Mouse (Mus musculus) lung, postnatal 25 days (tissue): ENCODE data around the gene Htra2.

Source experiments
- DNase-seq: peaks from one replicate; pipeline ENCODE4 v3.0.0; 2022; ENCODE audit warnings: low spot score

Gene Htra2

GRCm38 (mm10) chr6:83069488-83070246 lies 14.6 kb upstream of the Htra2 start:
- no peak for DNase-seq

- DNase-seq, result no peak
These were observed 13.8 kb upstream of the Htra2 start for GRCm38 (mm10) chr6:83068706-83069487.

- no peak for DNase-seq
These were observed 13.1 kb upstream of the Htra2 start for GRCm38 (mm10) chr6:83068221-83068620.

GRCm38 (mm10) chr6:83066441-83066840 lies 11.4 kb upstream of the Htra2 start:
- no peak for DNase-seq

GRCm38 (mm10) chr6:83065995-83066394 lies 10.9 kb upstream of the Htra2 start:
- no peak for DNase-seq

GRCm38 (mm10) chr6:83058725-83059124 lies 3.7 kb upstream of the Htra2 start:
- DNase-seq, result no peak

GRCm38 (mm10) chr6:83057790-83058189 lies 2.7 kb upstream of the Htra2 start, which contains the start of gene Dqx1:
Dqx1 (plus strand) TSS chr6:83057844.
- peak; percentile 46 for DNase-seq

GRCm38 (mm10) chr6:83054074-83054851 lies 810 bp downstream of the Htra2 start, which contains the start of gene Aup1:
Aup1 (plus strand) TSS chr6:83054521.
- DNase-seq, result peak; percentile 98

GRCm38 (mm10) chr6:83053136-83053960 lies 1.7 kb downstream of the Htra2 start:
- DNase-seq, result no peak

GRCm38 (mm10) chr6:83049367-83049766 lies 5.7 kb downstream of the Htra2 start:
- DNase-seq, result no peak

- DNase-seq, result no peak
These were observed 10.3 kb downstream of the Htra2 start for GRCm38 (mm10) chr6:83044742-83045141.

GRCm38 (mm10) chr6:83043993-83044392 lies 11.1 kb downstream of the Htra2 start:
- DNase-seq, result no peak

GRCm38 (mm10) chr6:83043561-83043960 lies 11.5 kb downstream of the Htra2 start:
- no peak for DNase-seq

GRCm38 (mm10) chr6:83040601-83041000 lies 14.5 kb downstream of the Htra2 start:
- DNase-seq, result no peak

GRCm38 (mm10) chr6:83038496-83039012 lies 16.5 kb downstream of the Htra2 start:
- DNase-seq, result peak; percentile 95

GRCm38 (mm10) chr6:83037188-83037587 lies 17.9 kb downstream of the Htra2 start:
- DNase-seq, result no peak

GRCm38 (mm10) chr6:83034463-83035055 lies 20.5 kb downstream of the Htra2 start:
- no peak for DNase-seq

GRCm38 (mm10) chr6:83033249-83034185 lies 21.6 kb downstream of the Htra2 start, which contains the start of the genes Dok1 and Loxl3:
Dok1 (minus strand) TSS chr6:83033471.
Loxl3 (plus strand) TSS chr6:83034173.
- peak; percentile 66 for DNase-seq

- DNase-seq, result peak; percentile 38
These were observed 22.3 kb downstream of the Htra2 start for GRCm38 (mm10) chr6:83032769-83033191.
